Mouse (Mus musculus) testis, adult 2 months (tissue): ENCODE data around the gene Rapgef2. TPM values are rescaled to one million over a fixed set of nuclear protein-coding genes. Genes with fewer than 3 reads are reported as not detected.

Source experiments
- H3K27ac ChIP-seq: fragments of 200-500 bp; 2 replicates; pipeline ENCODE4 v1.5.1; 2012; ENCODE audit warnings: low read depth, low read length; ENCODE audit not compliant: control insufficient read depth, insufficient read depth
- H3K27me3 ChIP-seq: fragments of 200-500 bp; 2 replicates; pipeline ENCODE4 v1.6.1; 2012; ENCODE audit warnings: mild to moderate bottlenecking, low read length, moderate library complexity; ENCODE audit not compliant: control insufficient read depth, insufficient read depth
- H3K36me3 ChIP-seq: fragments of 200-500 bp; 2 replicates; pipeline ENCODE4 v1.6.1; 2012; ENCODE audit warnings: mild to moderate bottlenecking, low read length; ENCODE audit not compliant: control insufficient read depth, insufficient read depth
- H3K4me1 ChIP-seq: fragments of 200-500 bp; 2 replicates; pipeline ENCODE4 v1.6.1; 2012; ENCODE audit warnings: low read length; ENCODE audit not compliant: control insufficient read depth, insufficient read depth
- H3K4me3 ChIP-seq: fragments of 200-500 bp; 2 replicates; pipeline ENCODE4 v1.5.1; 2012; ENCODE audit warnings: low read depth, mild to moderate bottlenecking, low read length, moderate library complexity, mixed read lengths; ENCODE audit not compliant: control insufficient read depth
- CTCF ChIP-seq: fragments of 200-500 bp; IDR thresholded peaks from 2 replicates; pipeline ENCODE4 v1.5.1; 2012; ENCODE audit warnings: low read depth, mild to moderate bottlenecking, inconsistent platforms, low read length, moderate library complexity; ENCODE audit not compliant: control insufficient read depth, insufficient read depth, insufficient replicate concordance
- POLR2A ChIP-seq: fragments of 200-500 bp; IDR thresholded peaks from 2 replicates; pipeline ENCODE4 v1.6.1; 2012; ENCODE audit warnings: low read depth, mild to moderate bottlenecking, inconsistent platforms, low read length, moderate library complexity; ENCODE audit not compliant: control insufficient read depth
- polyA plus RNA-seq: library from polyadenylated mRNA; depleted of rRNA; stranded (reverse); fragments of >200 nt; gene quantifications from 2 replicates; pipeline ENCODE4 v1.2.3, GENCODE M21; 2012

Gene Rapgef2
- polyA plus RNA-seq, 1 experiment: 1.6 TPM

- H3K27me3 ChIP-seq: no peaks in the 10 kb centered on the region
- TF ChIP-seq POLR2A: no peak
- TF ChIP-seq CTCF: no peak
- no peaks in the 10 kb centered on the region for H3K36me3 ChIP-seq
- H3K4me3 ChIP-seq: no peak overlapping the region
- H3K27ac ChIP-seq: no peak overlapping the region
- no peaks in the 10 kb centered on the region for H3K4me1 ChIP-seq
Observed at GRCm38 (mm10) chr3:79130991-79131390, 155.3 kb downstream of the Rapgef2 start.

DNA sequence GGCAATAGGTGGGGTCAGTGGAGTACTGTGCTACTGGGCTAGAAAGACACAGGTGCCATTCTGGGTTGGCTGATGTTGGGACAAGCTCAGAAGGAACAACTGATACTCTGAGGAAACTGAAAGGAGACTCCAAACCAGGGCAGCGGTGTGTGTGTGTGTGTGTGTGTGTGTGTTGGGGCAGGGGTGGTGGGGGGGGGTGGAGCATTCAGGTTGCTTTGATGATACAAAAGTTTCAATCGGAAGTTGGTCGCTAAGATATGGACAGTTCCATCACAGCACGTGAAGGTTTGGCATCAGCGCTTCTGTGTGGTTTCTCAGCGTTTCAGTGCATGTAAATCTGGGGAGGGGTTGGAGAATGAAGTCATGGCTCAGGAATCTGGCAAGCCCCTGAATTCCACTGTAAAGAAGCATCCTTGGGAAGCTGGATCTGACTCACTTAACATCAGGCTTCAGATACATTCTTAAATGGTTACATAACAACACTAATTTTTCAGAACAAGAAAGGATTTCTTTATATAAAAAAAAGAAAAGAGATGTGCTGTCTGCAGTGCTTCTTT, 157.2 kb downstream of the Rapgef2 start:
- no peak overlapping the region for H3K27ac ChIP-seq
- H3K4me3 ChIP-seq: no peak overlapping the region
- no peaks in the 10 kb centered on the region for H3K4me1 ChIP-seq
- no peaks in the 10 kb centered on the region for H3K36me3 ChIP-seq
- no peak for TF ChIP-seq CTCF
- no peak for TF ChIP-seq POLR2A
- no peaks in the 10 kb centered on the region for H3K27me3 ChIP-seq

- H3K4me1 ChIP-seq: no peaks in the 10 kb centered on the region
- TF ChIP-seq POLR2A: no peak
- TF ChIP-seq CTCF: no peak
- H3K4me3 ChIP-seq: no peak overlapping the region
- H3K36me3 ChIP-seq: no peaks in the 10 kb centered on the region
- no peaks in the 10 kb centered on the region for H3K27me3 ChIP-seq
- H3K27ac ChIP-seq: no peak overlapping the region
Observed at GRCm38 (mm10) chr3:79127797-79128196, 158.5 kb downstream of the Rapgef2 start.

DNA sequence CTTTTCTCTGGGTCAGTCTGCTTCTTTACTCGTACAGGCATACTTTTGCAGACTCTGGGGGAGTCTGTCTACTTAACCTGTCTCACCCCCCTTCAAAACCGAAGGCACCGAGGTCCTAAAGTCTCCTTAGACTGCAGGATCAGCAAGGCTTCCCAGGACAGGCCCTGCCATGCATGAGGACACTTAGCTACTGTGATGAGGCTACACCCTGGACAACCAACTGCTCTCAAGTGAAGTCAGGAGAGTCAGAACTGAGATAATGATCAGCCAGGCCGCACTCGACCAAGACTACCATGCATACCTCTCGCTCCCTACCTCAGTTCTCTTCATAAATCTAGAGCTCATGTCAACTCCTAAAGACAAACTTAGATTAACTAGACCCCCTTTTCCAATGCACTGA, 159.5 kb downstream of the Rapgef2 start:
- Histone ChIP-seq H3K27ac (no peak overlapping the region), H3K4me3 (no peak overlapping the region), H3K36me3 (no peaks in the 10 kb centered on the region), H3K4me1 (no peaks in the 10 kb centered on the region), H3K27me3 (no peaks in the 10 kb centered on the region)
- TF ChIP-seq CTCF (no peak), POLR2A (no peak)

GRCm38 (mm10) chr3:79121391-79121790, 164.9 kb downstream of the Rapgef2 start:
- H3K36me3 ChIP-seq: no peaks in the 10 kb centered on the region
- H3K4me1 ChIP-seq: no peaks in the 10 kb centered on the region
- H3K27me3 ChIP-seq: no peaks in the 10 kb centered on the region
- TF ChIP-seq CTCF (no peak), POLR2A (no peak)
- H3K4me3 ChIP-seq: no peak overlapping the region
- H3K27ac ChIP-seq: no peak overlapping the region

- Histone ChIP-seq H3K36me3 (no peaks in the 10 kb centered on the region), H3K4me3 (no peak overlapping the region), H3K27ac (no peak overlapping the region), H3K27me3 (no peaks in the 10 kb centered on the region), H3K4me1 (no peaks in the 10 kb centered on the region)
- TF ChIP-seq CTCF (no peak), POLR2A (no peak)
Observed at GRCm38 (mm10) chr3:79119983-79120382, 166.3 kb downstream of the Rapgef2 start.

GRCm38 (mm10) chr3:79110153-79110552, 176.2 kb downstream of the Rapgef2 start:
- Histone ChIP-seq H3K27ac (no peak overlapping the region), H3K4me1 (no peaks in the 10 kb centered on the region), H3K4me3 (no peak overlapping the region), H3K36me3 (no peaks in the 10 kb centered on the region), H3K27me3 (no peaks in the 10 kb centered on the region)
- peak; percentile 64; the same call in 1 of the 2 replicates for TF ChIP-seq CTCF
- TF ChIP-seq POLR2A: no peak

DNA sequence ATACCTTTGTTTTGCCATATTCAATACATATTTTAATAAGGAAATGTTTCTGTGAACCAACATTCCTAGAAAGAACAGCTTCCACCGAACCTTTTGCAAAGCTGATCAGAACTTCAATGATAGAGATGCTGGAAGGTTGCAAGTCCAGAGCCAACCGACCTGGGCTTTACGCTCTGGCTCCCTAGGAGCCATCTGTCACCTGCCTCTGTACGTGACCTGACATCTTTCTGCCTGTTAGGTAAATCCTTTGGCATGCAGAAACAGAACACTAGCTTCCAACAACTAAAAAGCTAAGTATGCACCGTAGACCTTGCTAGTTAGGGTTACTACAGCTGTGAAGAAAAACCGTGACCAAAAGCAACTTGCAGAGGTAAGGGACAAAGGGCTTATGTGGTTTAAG, 178.1 kb downstream of the Rapgef2 start:
- Histone ChIP-seq H3K27ac (no peak overlapping the region), H3K4me3 (no peak overlapping the region), H3K36me3 (no peaks in the 10 kb centered on the region), H3K4me1 (no peaks in the 10 kb centered on the region), H3K27me3 (no peaks in the 10 kb centered on the region)
- TF ChIP-seq CTCF: no peak
- TF ChIP-seq POLR2A: no peak
